Mouse (Mus musculus): ENCODE data around the gene Nit1. TPM values are rescaled to one million over a fixed set of nuclear protein-coding genes. Genes with fewer than 3 reads are reported as not detected.

Nit1 gene
- polyA plus RNA-seq, 1 experiment, result 52.2 TPM

GRCm38 (mm10) chr1:171293351-171293750, 52.1 kb downstream of the Nit1 start:
- H3K4me1 ChIP-seq (replicated peaks; ENCODE audit: control insufficient read depth, insufficient read depth, low read length), result peaks cover 2% of the 10 kb centered on the region; the same call in 1 of the 2 replicates
- 82% methylated on average over 3 of the region's 3 CpGs for WGBS
- TF ChIP-seq POLR2A (IDR thresholded peaks at IDR 0.05; ENCODE audit: control insufficient read depth, extremely low read depth, insufficient read depth, low read length, poor library complexity), result no peak
- TF ChIP-seq CTCF (IDR thresholded peaks at IDR 0.05; ENCODE audit: borderline replicate concordance, control insufficient read depth, extremely low read depth, insufficient read depth, low read length, poor library complexity), result no peak
- peaks cover 8% of the 10 kb centered on the region for H3K36me3 ChIP-seq (ENCODE audit: control insufficient read depth, insufficient read depth, low read length)
- no peak for DNase-seq
- no peak overlapping the region for H3K4me3 ChIP-seq (ENCODE audit: control insufficient read depth, insufficient read depth, low read length)
- H3K27ac ChIP-seq (ENCODE audit: control insufficient read depth, insufficient read depth, low read length), result no peak overlapping the region
- H3K27me3 ChIP-seq (ENCODE audit: control insufficient read depth, insufficient read depth, low read length), result no peaks in the 10 kb centered on the region

DNA sequence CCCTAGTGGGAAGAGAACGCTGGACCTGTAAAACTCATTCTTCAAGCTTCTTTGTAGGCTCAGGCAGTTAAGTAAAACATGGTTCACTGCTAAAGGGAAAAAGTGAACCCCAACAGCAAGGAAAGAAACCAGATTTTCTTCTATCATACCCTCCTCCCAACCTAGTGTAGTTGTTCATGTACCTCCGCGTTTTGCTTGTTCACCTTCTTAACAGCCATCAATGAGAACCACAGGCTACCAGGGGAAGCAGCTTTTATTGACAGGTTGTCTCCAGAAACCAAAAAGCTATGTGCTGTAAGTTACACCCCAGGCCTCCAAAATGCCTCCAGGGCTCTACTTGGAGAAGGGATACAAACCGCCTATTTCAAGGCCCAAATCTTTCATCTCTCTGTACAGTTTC, 57.1 kb downstream of the Nit1 start:
- Histone ChIP-seq H3K27me3 (ENCODE audit: control insufficient read depth, insufficient read depth, low read length) (no peaks in the 10 kb centered on the region), H3K27ac (ENCODE audit: control insufficient read depth, insufficient read depth, low read length) (no peak overlapping the region), H3K36me3 (ENCODE audit: control insufficient read depth, insufficient read depth, low read length) (peaks cover 8% of the 10 kb centered on the region), H3K4me3 (ENCODE audit: control insufficient read depth, insufficient read depth, low read length) (no peak overlapping the region), H3K4me1 (replicated peaks; ENCODE audit: control insufficient read depth, insufficient read depth, low read length) (peaks cover 8% of the 10 kb centered on the region)
- TF ChIP-seq POLR2A (IDR thresholded peaks at IDR 0.05; ENCODE audit: control insufficient read depth, extremely low read depth, insufficient read depth, low read length, poor library complexity), result no peak
- TF ChIP-seq CTCF (IDR thresholded peaks at IDR 0.05; ENCODE audit: borderline replicate concordance, control insufficient read depth, extremely low read depth, insufficient read depth, low read length, poor library complexity), result no peak
- 73% methylated on average over 4 of the region's 4 CpGs for WGBS
- DNase-seq, result no peak

Other genes with a start within 250 kb of the Nit1 start
- 2.7 and 2.8 TPM in 2 replicates for gene Cfap126, start 231.7 kb downstream of the Nit1 start, polyA plus RNA-seq (2012; rRNA removed)
- gene Sdhc, start 195.0 kb downstream of the Nit1 start, polyA plus RNA-seq (2012; rRNA removed), result 191 and 231 TPM in 2 replicates
- 1.1 and 7.4 TPM in 2 replicates for gene Mpz, start 194.9 kb downstream of the Nit1 start, polyA plus RNA-seq (2012; rRNA removed)
- gene Pcp4l1, start 149.4 kb downstream of the Nit1 start, polyA plus RNA-seq (2012; rRNA removed), result 4.7 and 7.3 TPM in 2 replicates
- 0.08 and 0.43 TPM in 2 replicates for gene Nr1i3, start 131.7 kb downstream of the Nit1 start, polyA plus RNA-seq (2012; rRNA removed)
- gene Tomm40l, start 123.1 kb downstream of the Nit1 start, polyA plus RNA-seq (2012; rRNA removed), result 34.7 and 34.9 TPM in 2 replicates
- 1.8 and 49.4 TPM in 2 replicates for gene Apoa2, start 120.6 kb downstream of the Nit1 start, polyA plus RNA-seq (2012; rRNA removed)
- 127 and 138 TPM in 2 replicates for gene Fcer1g, start 111.3 kb downstream of the Nit1 start, polyA plus RNA-seq (2012; rRNA removed)
- gene Adamts4, start 95.2 kb downstream of the Nit1 start, polyA plus RNA-seq (2012; rRNA removed), result 0.73 and 0.90 TPM in 2 replicates
- 131 and 154 TPM in 2 replicates for gene Ndufs2, start 94.3 kb downstream of the Nit1 start, polyA plus RNA-seq (2012; rRNA removed)
- 97.0 and 98.9 TPM in 2 replicates for gene B4galt3, start 75.3 kb downstream of the Nit1 start, polyA plus RNA-seq (2012; rRNA removed)
- 71.5 and 78.5 TPM in 2 replicates for gene Ppox, start 64.5 kb downstream of the Nit1 start, polyA plus RNA-seq (2012; rRNA removed)
- 77.0 and 79.1 TPM in 2 replicates for gene Usp21, start 57.7 kb downstream of the Nit1 start, polyA plus RNA-seq (2012; rRNA removed)
- 18.5 and 20.2 TPM in 2 replicates for gene Ufc1, start 50.6 kb downstream of the Nit1 start, polyA plus RNA-seq (2012; rRNA removed)
- 60.8 and 61.5 TPM in 2 replicates for gene Dedd, start 16.5 kb downstream of the Nit1 start, polyA plus RNA-seq (2012; rRNA removed)
- gene Pfdn2, start within 50 bp of the Nit1 start, polyA plus RNA-seq (2012; rRNA removed), result 15.8 and 16.6 TPM in 2 replicates
- 0.39 and 0.69 TPM in 2 replicates for gene Klhdc9, start 15.2 kb upstream of the Nit1 start, polyA plus RNA-seq (2012; rRNA removed)
- gene Nectin4, start 24.5 kb upstream of the Nit1 start, polyA plus RNA-seq (2012; rRNA removed), result 2.7 and 3.5 TPM in 2 replicates
- 128 and 141 TPM in 2 replicates for gene Arhgap30, start 43.3 kb upstream of the Nit1 start, polyA plus RNA-seq (2012; rRNA removed)
- gene Usf1, start 65.7 kb upstream of the Nit1 start, polyA plus RNA-seq (2012; rRNA removed), result 177 and 184 TPM in 2 replicates
- 5.3 and 6.1 TPM in 2 replicates for gene Tstd1, start 73.2 kb upstream of the Nit1 start, polyA plus RNA-seq (2012; rRNA removed)
- gene F11r, start 91.9 kb upstream of the Nit1 start, polyA plus RNA-seq (2012; rRNA removed), result 17.7 and 18.6 TPM in 2 replicates
- gene Alyref2, start 157.8 kb upstream of the Nit1 start, polyA plus RNA-seq (2012; rRNA removed), result 5.8 and 6.6 TPM in 2 replicates
- 1.9 and 2.5 TPM in 2 replicates for gene Itln1, start 189.6 kb upstream of the Nit1 start, polyA plus RNA-seq (2012; rRNA removed)
- gene Cd244a, start 213.5 kb upstream of the Nit1 start, polyA plus RNA-seq (2012; rRNA removed), result 1.8 and 1.9 TPM in 2 replicates